ENCODE assay signal across 10 mouse cellular contexts in genomic region chr8:85311743-85312142, GRCm38 (mm10). TPM values are rescaled to one million over a fixed set of nuclear protein-coding genes. Genes with fewer than 3 reads are reported as not detected.
DNase-seq lines count a peak whose midpoint lies in the region; ATAC-seq and TF ChIP-seq lines count a peak whose summit lies in the region.
"Had no signal": no experiment of that assay in that cellular context is flagged by ENCODE, and none has a peak within 500 bp of the region (broad histone marks: within the 10 kb centered on the region; RNA-seq: fewer than 3 reads in every experiment).

No protein-coding gene starts in this region.

- H3K4me1 ChIP-seq in heart, embryonic 12.5 days (replicated peaks): no peaks in the 10 kb centered on the region
- no peaks in the 10 kb centered on the region for H3K4me1 ChIP-seq in heart, embryonic 10.5 days
- no peaks in the 10 kb centered on the region for H3K4me1 ChIP-seq in embryonic facial prominence, embryonic 11.5 days (ENCODE audit: control insufficient read depth, insufficient read depth, low read length)
- no peaks in the 10 kb centered on the region for H3K4me1 ChIP-seq in lung, postnatal 0 days (ENCODE audit: insufficient read depth, low read depth, low read length)
- H3K4me1 ChIP-seq: hindbrain, embryonic 15.5 days; neural tube, embryonic 12.5 days had no signal

- no peaks in the 10 kb centered on the region for H3K9me3 ChIP-seq in heart, embryonic 12.5 days (replicated peaks)
- H3K9me3 ChIP-seq in heart, embryonic 10.5 days: no peaks in the 10 kb centered on the region
- no peaks in the 10 kb centered on the region for H3K9me3 ChIP-seq in embryonic facial prominence, embryonic 11.5 days (replicated peaks; ENCODE audit: control insufficient read depth, low read length)
- H3K9me3 ChIP-seq in lung, postnatal 0 days (ENCODE audit: low read length): no peaks in the 10 kb centered on the region
- H3K9me3 ChIP-seq: hindbrain, embryonic 15.5 days; neural tube, embryonic 12.5 days had no signal

- no peak overlapping the region for H3K27ac ChIP-seq in heart, embryonic 12.5 days (ENCODE audit: poor library complexity, severe bottlenecking)
- no peak overlapping the region for H3K27ac ChIP-seq in heart, embryonic 10.5 days
- H3K27ac ChIP-seq in embryonic facial prominence, embryonic 11.5 days (replicated peaks; ENCODE audit: low read depth, low read length): no peak overlapping the region
- H3K27ac ChIP-seq in lung, postnatal 0 days (ENCODE audit: low read length): no peak overlapping the region
- H3K27ac ChIP-seq: hindbrain, embryonic 15.5 days; neural tube, embryonic 12.5 days had no signal

- TF ChIP-seq EP300 in lung, postnatal 0 days (IDR thresholded peaks at IDR 0.05): no peak

- DNase-seq in heart, embryonic 10.5 days (ENCODE audit: low spot score): no peak
- peak; percentile 11 to 12 for DNase-seq in spleen, postnatal 36 days (ENCODE audit: low spot score in 2 of 2)
- DNase-seq in spleen, adult 18-20 months: no peak
- peak; percentile 49 for DNase-seq in embryonic facial prominence, embryonic 11.5 days (ENCODE audit: low spot score)
- peak; percentile 78 for DNase-seq in lung, postnatal 0 days (ENCODE audit: low spot score)
- DNase-seq in spleen, adult 12 weeks (ENCODE audit: low spot score): no peak
- no peak for DNase-seq in ovary, postnatal 36 days (ENCODE audit: low spot score)

- no peak overlapping the region for H3K4me3 ChIP-seq in heart, embryonic 12.5 days
- no peak overlapping the region for H3K4me3 ChIP-seq in heart, embryonic 10.5 days
- H3K4me3 ChIP-seq in embryonic facial prominence, embryonic 11.5 days (ENCODE audit: low read depth, low read length): no peak overlapping the region
- no peak overlapping the region for H3K4me3 ChIP-seq in lung, postnatal 0 days (ENCODE audit: low read depth, low read length)
- H3K4me3 ChIP-seq: hindbrain, embryonic 15.5 days; neural tube, embryonic 12.5 days had no signal

- H3K4me2 ChIP-seq in heart, embryonic 12.5 days: no peak overlapping the region
- no peak overlapping the region for H3K4me2 ChIP-seq in embryonic facial prominence, embryonic 11.5 days (ENCODE audit: low read depth, low read length)
- no peak overlapping the region for H3K4me2 ChIP-seq in lung, postnatal 0 days (replicated peaks; ENCODE audit: low read depth, low read length)
- H3K4me2 ChIP-seq: hindbrain, embryonic 15.5 days; neural tube, embryonic 12.5 days had no signal

- no peak overlapping the region for H3K9ac ChIP-seq in heart, embryonic 12.5 days
- H3K9ac ChIP-seq in embryonic facial prominence, embryonic 11.5 days (replicated peaks; ENCODE audit: low read length): no peak overlapping the region
- H3K9ac ChIP-seq in lung, postnatal 0 days (replicated peaks; ENCODE audit: low read depth): no peak overlapping the region
- H3K9ac ChIP-seq: hindbrain, embryonic 15.5 days; neural tube, embryonic 12.5 days had no signal

- TF ChIP-seq CTCF in lung, postnatal 0 days (IDR thresholded peaks at IDR 0.05): peak; percentile 82

- peaks cover 17% of the 10 kb centered on the region for H3K36me3 ChIP-seq in heart, embryonic 12.5 days
- peaks cover 30% of the 10 kb centered on the region for H3K36me3 ChIP-seq in heart, embryonic 10.5 days
- no peaks in the 10 kb centered on the region for H3K36me3 ChIP-seq in embryonic facial prominence, embryonic 11.5 days (replicated peaks; ENCODE audit: control insufficient read depth, insufficient read depth, low read depth, low read length)
- H3K36me3 ChIP-seq in lung, postnatal 0 days (ENCODE audit: insufficient read depth, low read length): no peaks in the 10 kb centered on the region; the same call in 1 of the 2 replicates

- no peaks in the 10 kb centered on the region for H3K27me3 ChIP-seq in heart, embryonic 12.5 days (replicated peaks)
- no peaks in the 10 kb centered on the region for H3K27me3 ChIP-seq in heart, embryonic 10.5 days (ENCODE audit: insufficient read depth, poor library complexity, severe bottlenecking)
- no peaks in the 10 kb centered on the region for H3K27me3 ChIP-seq in embryonic facial prominence, embryonic 11.5 days (ENCODE audit: control insufficient read depth, insufficient read depth, low read length)
- H3K27me3 ChIP-seq in lung, postnatal 0 days (replicated peaks; ENCODE audit: insufficient read depth, low read length): no peaks in the 10 kb centered on the region
- H3K27me3 ChIP-seq: hindbrain, embryonic 15.5 days; neural tube, embryonic 12.5 days had no signal

- peak; percentile 55; the same call in 1 of the 2 replicates for ATAC-seq in heart, embryonic 12.5 days (ENCODE audit: insufficient number of reproducible peaks, low FRiP score)
- no peak for ATAC-seq in embryonic facial prominence, embryonic 11.5 days (replicated peaks; ENCODE audit: insufficient number of reproducible peaks, low FRiP score, low TSS enrichment, low read depth)
- ATAC-seq in lung, postnatal 0 days: peak; percentile 53; the same call in 1 of the 2 replicates

RNA-seq across cellular contexts. Expression of gene Vps35, which starts 12.1 kb away (rescaled TPM):
- polyA plus RNA-seq in heart, embryonic 12.5 days (2016; fragmentation: Nextera tagmentation; extraction: Ambion mirVana): 118 and 124 TPM in 2 replicates
- polyA plus RNA-seq in heart, embryonic 10.5 days (2016; fragmentation: Nextera tagmentation; extraction: Ambion mirVana): 124 and 136 TPM in 2 replicates
- polyA plus RNA-seq in embryonic facial prominence, embryonic 11.5 days (2014; fragmentation: Nextera tagmentation; extraction: Ambion mirVana): 176 and 187 TPM in 2 replicates
- 95.9 and 110 TPM in 2 replicates for polyA plus RNA-seq in lung, postnatal 0 days (2015; fragmentation: Nextera tagmentation; extraction: Ambion mirVana)

RNA-seq across cellular contexts. Expression of gene Orc6, which starts 12.3 kb away (rescaled TPM):
- 68.1 and 71.0 TPM in 2 replicates for polyA plus RNA-seq in heart, embryonic 12.5 days (2016; fragmentation: Nextera tagmentation; extraction: Ambion mirVana)
- 89.3 and 122 TPM in 2 replicates for polyA plus RNA-seq in heart, embryonic 10.5 days (2016; fragmentation: Nextera tagmentation; extraction: Ambion mirVana)
- polyA plus RNA-seq in embryonic facial prominence, embryonic 11.5 days (2014; fragmentation: Nextera tagmentation; extraction: Ambion mirVana): 158 and 166 TPM in 2 replicates
- polyA plus RNA-seq in lung, postnatal 0 days (2015; fragmentation: Nextera tagmentation; extraction: Ambion mirVana): 37.5 and 40.9 TPM in 2 replicates

Comparison
In these comparisons a context has a peak if more than half of its experiments do, and no peak if none do; other contexts are left out.
1. DNase-seq: peak in spleen, postnatal 36 days (2 of 2), embryonic facial prominence, embryonic 11.5 days (single experiment) and lung, postnatal 0 days (single experiment); none in heart, embryonic 10.5 days (single experiment), spleen, adult 18-20 months (0 of 2), spleen, adult 12 weeks (single experiment) and ovary, postnatal 36 days (single experiment).